Mouse (Mus musculus) CD4-positive helper T cell, adult 2 months (primary cell): Measurements from ENCODE around the gene Eif6.
A peak's percentile ranks its signal among the peaks of the same experiment; 100 is the strongest.
"Not testable (repeated sequence)": the region's sequence is repeated elsewhere in the genome, so short reads cannot be mapped to it uniquely, and the experiment has no call there.

Experiments
- DNase-seq: peaks from one replicate; pipeline ENCODE4 v3.0.0-alpha.2; 2012; ENCODE audit warnings: low read depth, missing footprints, low spot score

Eif6 gene

DNA sequence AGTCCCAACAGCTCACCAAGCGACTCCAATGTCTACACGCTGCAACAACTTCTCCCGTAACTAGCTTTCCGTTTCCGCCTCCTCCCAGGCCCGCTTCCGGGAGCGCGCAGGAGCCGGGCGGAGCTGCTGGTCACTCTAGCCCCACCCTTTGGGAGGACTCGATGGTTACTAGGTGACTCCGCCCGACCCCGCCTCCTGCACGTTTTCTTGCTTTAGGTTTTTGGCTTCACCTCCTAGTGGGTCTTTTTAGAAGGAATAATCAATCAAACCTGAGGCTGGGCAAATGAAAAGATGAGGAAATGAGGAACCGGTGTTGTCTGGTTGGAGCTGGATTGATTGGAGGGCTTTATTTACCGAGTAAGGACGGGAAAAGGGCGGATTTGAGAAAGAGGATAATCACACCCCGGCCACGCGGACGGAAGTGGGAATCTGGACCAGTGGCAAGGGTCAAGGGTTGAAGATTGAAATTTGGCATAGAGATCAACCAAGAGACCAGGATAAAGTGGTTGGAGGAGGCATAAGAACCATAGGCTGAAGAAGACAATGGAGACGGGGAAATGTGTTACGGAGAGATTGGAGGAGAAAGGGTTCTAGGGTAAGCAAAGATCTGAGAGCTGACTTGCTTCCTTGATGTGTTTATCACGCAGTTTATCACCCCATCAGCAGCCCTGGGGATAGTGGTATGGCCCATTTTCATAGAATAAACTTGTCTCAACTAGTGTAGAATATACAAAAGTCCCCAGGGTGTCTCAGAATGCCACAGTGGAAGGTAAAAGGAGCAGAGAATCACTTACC, at the start of gene Eif6:
Gene Eif6 (minus strand): TSS at position 296 of the 795 bp plus-strand sequence.
- DNase-seq = peak; percentile 91

GRCm38 (mm10) chr2:155873636-155874035, 46.9 kb upstream of the Eif6 start:
- no peak for DNase-seq

DNA sequence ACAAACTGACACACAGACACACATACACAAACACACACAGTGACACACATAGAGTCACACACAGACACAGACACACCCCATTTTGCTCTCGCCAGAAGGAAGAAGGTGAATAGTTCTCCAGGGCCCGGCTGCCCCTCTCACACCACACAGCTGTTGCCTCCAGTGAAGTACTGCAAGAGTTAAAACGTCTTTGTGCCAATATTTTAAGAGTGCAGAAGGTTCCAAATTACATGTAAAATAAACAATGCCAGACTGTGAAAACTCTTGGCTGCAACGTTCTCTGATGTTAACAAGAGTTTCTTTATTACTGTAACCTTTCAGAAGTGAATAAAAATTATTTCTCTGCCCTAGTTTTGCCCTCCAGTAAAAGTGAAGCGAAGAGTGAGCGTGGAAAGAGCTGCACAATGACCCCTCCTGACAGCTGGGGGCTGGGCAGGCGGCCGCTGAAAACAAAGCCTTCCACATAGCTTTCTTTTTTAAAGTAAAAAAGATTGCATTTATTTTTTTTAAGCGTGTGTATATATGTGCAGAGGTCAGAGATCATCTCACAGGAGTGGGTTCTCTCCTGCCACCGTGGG, 46.3 kb upstream of the Eif6 start:
- no peak for DNase-seq

GRCm38 (mm10) chr2:155872486-155872885, 45.8 kb upstream of the Eif6 start:
- no peak for DNase-seq

- DNase-seq = no peak
Observed at GRCm38 (mm10) chr2:155869772-155870171, 43.0 kb upstream of the Eif6 start.

DNA sequence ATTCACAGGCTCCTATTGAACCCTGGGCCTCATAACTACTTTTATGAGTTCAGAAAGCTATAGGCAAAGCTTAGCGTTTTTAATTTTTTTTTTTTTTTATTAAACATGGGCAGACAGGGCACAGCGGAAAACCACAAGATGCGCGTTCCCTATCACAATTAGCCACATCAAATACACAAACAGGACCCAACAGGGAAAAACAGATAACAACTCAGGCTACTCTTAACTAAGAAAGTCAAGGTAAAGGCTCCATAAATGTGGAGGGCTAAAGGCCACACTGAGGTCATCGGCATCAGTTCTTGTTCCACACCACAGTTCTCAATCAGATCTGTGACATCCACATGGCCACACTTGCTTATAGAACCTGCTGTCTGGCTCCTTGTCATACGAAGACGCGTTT, 41.6 kb upstream of the Eif6 start:
- DNase-seq = peak; percentile 21

DNA sequence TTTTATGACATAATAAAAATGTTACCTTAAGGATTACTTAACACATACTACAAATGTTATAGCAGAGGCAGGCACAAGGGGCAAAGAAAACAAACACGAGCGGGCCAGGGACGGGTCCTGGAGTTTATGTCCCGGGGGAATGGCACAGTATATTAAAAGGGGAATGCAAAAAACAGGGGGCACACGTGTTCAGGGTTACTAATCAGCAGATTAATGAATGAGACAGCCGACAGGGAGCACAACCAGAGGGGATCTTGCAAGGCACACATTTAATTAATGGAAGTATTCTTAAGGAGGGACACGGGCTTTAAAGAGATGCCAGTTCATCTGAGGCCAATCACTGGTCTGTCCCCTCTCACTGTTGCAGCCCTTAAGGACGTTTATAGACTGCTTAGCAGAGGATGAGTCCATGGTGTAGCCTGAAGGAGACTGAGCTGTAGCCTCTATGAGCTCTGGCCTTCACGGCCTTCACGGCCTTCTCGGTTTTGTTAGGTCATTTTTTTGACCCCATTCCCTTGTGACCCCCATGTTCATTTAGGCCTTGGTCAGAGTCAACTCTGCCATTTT, 36.7 kb upstream of the Eif6 start:
- no peak for DNase-seq

DNA sequence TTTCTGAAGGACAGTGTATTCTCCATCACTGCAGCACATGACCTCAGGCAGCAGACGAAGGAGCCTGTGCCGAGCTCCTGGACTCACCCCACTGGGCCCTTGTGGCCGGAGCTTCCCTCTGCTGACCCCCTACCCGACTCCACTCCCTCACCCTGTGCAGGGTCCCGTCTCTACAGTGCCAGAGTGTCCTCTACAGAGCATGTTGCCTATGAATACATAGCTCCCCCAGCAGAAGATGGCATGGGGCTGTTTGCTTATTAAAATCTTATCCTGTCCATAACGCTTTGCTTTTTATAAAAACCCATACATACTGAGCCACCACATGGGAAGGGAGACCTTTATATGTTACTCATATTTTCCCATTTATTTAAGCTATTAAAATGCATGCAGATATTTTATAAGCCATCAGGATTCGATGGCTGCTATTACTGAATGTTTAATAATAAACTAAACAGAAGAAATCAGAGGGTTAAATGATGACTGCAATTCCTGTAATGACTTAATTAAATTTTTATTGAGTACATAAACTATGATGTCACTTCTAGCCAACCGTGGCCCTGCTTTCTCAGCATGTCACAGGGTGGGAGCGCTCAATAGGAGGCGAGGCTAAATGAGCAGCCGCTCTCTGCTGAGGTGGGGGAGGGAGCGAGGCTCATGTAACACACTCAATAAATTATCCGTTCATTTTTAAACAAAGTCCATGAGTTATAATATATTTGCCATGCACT, 36.0 kb upstream of the Eif6 start:
- no peak for DNase-seq

DNA sequence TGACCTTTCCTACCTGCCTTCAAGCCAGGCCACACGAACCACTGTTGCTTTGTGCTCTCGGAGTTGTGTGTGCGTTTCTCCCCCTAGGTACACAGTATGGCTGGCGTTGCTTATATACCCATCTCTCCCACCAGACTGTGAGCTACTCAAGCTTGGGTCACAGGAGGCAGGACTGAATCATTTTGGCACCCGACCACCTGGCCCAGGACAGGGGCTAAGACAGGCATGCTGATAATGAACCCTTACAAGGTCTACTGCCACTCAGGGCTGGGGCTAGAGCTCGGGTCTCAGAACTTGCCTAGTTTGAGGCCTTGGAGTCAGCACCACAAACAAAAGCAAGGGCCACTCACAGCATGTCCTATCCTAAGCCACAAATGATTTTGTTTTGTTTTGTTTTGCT, 34.9 kb upstream of the Eif6 start:
- no peak for DNase-seq

DNA sequence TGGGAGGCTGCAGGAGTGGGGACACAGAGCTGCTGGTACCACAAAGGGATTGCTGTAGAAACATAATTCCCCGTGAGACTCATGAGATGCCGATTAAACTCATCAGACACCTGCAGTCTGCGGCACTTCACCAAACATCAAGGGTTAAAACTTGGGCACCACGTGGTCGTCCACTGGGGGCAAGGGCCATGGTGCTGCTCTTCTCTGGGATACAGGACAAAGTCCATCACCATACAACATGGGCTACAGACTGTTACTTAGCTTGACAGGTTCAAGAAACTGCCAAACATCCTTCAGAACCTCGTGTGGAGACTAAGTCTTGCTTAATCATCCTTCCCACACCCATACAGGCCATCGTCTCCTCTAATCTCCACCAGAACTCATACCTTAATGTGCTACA, 33.4 kb upstream of the Eif6 start:
- DNase-seq = no peak

DNA sequence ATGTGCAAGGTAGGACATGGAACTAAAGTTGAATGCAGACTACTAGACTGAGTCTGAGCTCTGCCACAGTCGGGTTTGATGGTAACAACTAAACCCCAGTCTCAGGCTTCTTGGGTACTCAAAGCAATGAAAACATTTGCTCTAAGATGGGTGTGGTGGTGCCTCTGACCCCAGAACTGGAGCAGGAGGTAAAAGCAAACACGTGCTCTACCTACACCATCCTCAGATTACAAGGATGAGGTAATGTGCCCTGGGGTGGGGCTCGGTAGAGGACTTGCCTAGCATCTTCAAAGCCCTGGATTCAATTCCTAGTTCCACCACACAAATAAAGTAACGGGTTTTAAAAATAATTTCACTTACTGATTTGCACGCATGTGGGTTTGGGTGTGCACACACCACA, 25.8 kb upstream of the Eif6 start:
- no peak for DNase-seq

DNA sequence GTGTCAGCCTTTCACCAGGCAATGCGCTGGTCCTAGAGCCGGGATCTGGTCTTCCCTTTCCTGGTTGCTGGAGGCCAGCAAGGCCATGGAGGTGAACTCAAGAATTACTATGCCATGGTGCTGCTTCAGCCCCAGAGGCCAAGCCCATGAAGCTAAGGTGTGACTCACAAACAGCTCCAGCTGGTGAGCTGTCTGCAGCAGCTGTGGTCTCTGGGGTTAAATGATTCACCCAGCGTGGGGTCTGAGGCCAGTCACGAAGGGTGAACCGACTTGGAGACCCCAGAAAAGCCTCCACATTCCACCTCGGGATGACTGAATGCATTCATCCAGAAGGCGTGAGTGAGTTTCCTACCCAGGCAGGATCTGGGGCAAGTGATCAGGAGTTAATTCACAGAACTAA, 23.4 kb upstream of the Eif6 start:
- no peak for DNase-seq

GRCm38 (mm10) chr2:155849464-155849863, 22.7 kb upstream of the Eif6 start:
- no peak for DNase-seq

DNA sequence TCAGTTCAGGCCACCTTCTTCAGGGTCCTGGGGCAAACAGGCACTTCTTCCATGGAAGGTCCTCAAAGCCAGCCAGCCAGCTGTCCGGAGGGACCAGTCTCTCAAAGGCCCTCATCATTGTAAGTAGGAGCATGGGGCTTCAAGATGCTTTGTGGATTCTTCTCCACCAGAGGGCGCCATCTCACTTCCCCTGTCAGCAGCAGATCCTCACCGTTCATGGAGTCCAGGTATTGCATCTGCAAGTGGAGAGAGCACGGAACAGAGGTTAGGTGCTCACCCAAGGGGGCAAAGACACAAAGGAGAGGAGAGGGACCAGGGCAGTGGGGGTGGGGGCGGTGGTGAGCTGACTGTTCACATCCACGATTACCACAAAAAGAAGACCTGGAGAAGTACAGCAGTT, 21.6 kb upstream of the Eif6 start:
- DNase-seq = peak; percentile 74

GRCm38 (mm10) chr2:155846930-155847329, 20.2 kb upstream of the Eif6 start:
- DNase-seq = no peak

DNA sequence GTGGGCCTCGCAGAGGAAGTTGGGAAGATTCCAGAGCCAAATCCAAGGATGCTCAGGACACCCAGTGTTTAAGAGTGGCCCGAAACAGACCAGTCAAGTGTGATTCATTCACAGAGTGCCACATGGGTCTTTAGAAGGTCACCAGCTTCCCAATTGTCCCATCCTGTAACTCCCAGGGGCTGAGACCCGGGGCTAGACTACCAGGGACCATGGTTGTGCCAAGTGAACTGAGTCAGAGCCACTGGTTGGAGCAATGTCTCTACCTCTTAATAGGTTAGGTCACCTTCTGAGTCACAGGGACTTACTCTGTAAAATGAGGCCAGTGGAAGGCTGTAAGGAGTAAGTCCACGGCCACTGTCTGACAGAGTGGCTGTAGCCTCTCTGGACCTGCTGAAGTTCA, 12.2 kb upstream of the Eif6 start:
- DNase-seq = no peak

- no peak for DNase-seq
Observed at GRCm38 (mm10) chr2:155837961-155838360, 11.2 kb upstream of the Eif6 start.

- no peak for DNase-seq
Observed at GRCm38 (mm10) chr2:155834732-155835131, 8.0 kb upstream of the Eif6 start, which contains the start of gene Fam83c. TSS of gene Fam83c (minus strand) at chr2:155834854.

- not testable (repeated sequence) for DNase-seq
Observed at GRCm38 (mm10) chr2:155832087-155832486, 5.4 kb upstream of the Eif6 start.

DNA sequence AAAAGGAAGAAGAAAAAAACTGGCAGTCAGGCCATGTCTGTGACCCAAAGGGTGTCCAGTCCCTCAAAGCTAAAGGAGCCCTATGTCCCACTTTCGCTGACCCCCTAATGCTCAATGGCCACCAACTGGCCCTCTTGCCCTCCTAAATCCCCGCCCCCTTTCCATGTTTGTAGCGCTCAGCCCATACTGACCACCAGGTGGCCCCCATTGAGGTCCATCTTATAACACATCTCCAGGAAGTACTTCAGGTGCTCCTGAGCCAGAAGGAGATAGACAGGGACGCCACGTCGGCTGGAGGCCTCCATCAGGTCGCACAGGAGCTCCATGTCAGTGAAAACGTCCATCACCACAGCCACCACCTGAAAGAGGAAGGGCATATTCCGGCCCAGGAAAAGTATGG, 4.6 kb upstream of the Eif6 start:
- DNase-seq = no peak

DNA sequence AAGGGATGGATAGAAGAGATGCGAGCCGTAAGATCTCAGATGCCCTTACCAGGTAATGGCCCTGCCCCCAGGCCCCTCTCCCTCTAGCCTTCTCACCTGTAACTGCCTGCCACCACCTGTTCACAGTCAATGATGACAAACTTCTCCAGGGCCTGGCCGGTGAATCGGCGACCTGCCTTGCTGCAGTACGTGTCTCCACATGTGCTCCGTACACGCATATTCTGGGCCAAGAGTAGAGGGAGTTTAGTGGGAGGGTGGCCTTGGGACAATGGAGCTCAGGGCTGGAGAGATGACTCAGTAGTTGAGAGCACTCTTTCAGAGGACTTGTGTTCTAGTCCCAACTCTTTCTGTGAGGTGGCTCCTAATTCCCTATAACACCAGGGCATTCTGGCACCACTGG, 4.1 kb upstream of the Eif6 start:
- no peak for DNase-seq

DNA sequence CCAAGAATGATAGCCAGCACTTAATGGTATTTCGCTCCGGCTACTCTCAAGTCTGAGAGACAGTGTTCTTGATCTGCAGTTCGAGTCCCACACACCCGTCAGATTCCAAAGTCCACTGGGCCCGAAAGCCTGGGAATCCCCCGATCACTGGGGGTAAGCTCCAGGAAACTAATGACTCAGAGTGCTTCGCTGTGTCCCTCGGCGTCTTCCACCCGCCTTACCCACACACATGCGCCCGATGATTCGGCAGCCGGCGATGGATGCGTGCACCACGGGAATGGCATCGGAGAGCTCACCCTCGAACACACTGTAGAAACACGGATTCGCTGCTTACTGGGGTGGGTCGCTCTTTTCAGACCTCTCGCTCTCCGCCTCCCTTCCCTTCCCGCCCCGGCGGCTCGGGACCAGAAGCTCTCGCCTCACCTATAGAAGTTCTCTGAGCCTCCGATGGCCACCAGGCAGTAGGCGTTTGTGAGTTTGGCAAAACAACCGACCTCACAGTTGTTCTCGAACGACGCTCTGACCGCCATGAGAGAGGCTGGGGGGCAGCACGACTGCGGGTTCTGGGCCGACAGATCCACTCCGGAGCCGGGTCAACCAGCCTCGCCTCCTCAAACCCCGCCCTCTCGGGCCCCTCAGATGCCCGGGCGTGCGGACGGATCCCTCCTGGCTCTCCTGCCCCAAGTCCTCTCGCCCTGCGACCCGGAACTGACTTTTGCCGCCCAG, 658 bp downstream of the Eif6 start:
- DNase-seq = peak; percentile 55
